Mouse (Mus musculus): Measurements from ENCODE around the gene Arhgdig. TPM values are rescaled to one million over a fixed set of nuclear protein-coding genes. Genes with fewer than 3 reads are reported as not detected.

Arhgdig gene
- total RNA-seq (2021) = 10 to 100 TPM; 64.8 to 65.1 TPM
- long read RNA-seq, transcript Arhgdig-201 (6 exons, 1,032 nt) = major isoform, 73 of 81 reads
- long read RNA-seq, partial matches to known transcripts = 2 of 81 reads
- long read RNA-seq, other reads (novel, unspliced or antisense) = 3 of 81 reads

- DNase-seq (ENCODE audit: low spot score in 2 of 2) = no peak
Observed at GRCm38 (mm10) chr17:26207686-26208085, at the start of gene Arhgdig. TSS of gene Arhgdig (minus strand) at chr17:26207786.

- no peak for DNase-seq (ENCODE audit: low spot score in 2 of 2)
Observed at GRCm38 (mm10) chr17:26255313-26255712, 47.7 kb upstream of the Arhgdig start.

DNA sequence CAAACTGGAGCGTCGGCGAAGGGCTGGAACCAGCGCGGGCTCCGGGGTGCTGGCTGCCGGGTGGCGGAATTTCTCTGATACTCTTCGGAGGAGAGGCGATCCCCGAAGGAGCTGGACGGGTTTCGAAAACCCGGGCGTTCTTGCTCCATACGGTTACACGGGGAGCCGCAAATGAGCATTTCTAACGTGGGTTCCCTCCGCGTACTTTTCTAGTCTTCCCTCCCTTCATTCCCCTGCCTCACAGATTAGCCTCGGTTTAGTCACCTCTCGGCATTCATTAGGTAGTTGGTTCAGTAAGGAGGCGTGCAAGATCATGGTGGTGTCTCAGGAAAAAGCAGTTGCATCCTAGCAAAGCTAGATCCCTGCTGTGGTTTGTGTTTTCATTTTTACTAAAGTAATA lies 45.8 kb upstream of the Arhgdig start:
- no peak for DNase-seq (ENCODE audit: low spot score in 2 of 2)

DNA sequence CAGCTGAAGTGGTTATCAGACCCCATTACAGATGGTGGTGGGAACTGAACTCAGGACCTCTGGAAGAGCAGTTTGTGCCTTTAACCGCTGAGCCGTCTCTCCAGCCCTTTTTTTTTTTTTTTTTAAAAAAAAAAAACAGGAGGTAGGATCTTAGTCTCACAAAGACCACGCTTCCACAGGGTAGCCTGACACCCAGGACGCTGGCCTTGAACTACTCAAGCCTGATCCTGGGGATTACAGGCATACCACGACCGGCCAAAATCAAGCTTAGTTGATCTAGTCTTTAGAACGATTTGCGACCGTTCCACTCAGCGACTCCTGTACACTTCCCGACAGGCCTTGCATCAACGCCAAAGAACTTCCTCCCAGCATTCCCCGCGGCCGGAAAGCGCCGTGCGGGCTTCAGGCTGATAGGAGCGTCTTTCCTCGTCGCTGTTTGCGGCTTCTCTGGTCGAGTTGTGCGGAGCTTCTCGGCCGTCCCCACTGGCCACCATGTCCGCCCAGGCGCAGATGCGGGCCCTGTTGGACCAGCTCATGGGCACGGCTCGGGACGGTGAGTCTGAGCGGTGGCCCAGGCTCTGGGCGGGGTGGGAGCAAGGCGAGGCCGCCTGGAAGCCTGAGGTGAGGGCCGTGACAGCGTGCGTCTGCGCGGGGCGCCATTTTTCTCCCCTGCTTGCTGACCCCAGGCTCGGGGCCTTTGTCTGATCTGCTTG lies 45.1 kb upstream of the Arhgdig start, which contains the start of gene Luc7l:
Gene Luc7l, plus strand, starts transcription at position 358 of the 713 bp plus-strand sequence.
- DNase-seq (ENCODE audit: low spot score in 2 of 2) = peak; percentile 97 to 98

- no peak for DNase-seq (ENCODE audit: low spot score in 2 of 2)
Observed at GRCm38 (mm10) chr17:26251886-26252538, 44.4 kb upstream of the Arhgdig start.

GRCm38 (mm10) chr17:26244101-26244841 lies 36.7 kb upstream of the Arhgdig start, which contains the start of gene Fam234a:
TSS of gene Fam234a (minus strand) at chr17:26244242.
- peak; percentile 86 to 95 for DNase-seq (ENCODE audit: low spot score in 2 of 2)

DNA sequence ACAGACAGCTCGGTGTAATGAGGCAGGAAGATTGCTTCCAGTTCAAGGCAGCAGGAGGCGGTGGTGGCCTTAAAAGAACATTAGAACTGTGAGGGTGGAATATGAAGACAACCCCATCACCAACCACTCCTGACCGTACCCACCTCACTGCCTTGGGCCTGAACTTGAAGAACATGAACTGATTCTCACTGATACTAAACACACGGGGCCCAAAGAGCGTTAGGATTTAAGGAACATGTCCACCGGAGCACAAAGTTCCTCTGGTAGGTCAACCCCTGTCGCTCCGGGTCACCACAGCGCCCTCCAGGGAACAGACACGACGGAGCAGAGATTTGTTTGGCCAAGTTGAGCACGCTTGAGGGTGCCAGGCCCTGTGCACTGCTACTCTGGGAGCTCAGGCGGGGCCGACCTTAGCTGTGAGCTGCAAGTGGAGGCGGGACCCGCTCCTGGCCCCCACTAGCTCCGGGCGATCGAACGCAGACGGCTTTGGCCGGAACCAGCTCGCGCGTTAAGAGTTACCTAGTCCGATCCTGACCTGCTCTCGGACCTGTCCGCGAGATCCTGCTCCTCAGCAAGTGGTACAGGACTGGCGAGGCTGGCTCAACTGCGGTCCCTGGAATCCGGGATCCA lies 36.0 kb upstream of the Arhgdig start:
- peak in 1 of 2 experiments; percentile 73 for DNase-seq (ENCODE audit: low spot score in 2 of 2)

- no peak for DNase-seq (ENCODE audit: low spot score in 2 of 2)
Observed at GRCm38 (mm10) chr17:26240990-26241389, 33.4 kb upstream of the Arhgdig start.

- DNase-seq (ENCODE audit: low spot score in 2 of 2) = no peak
Observed at GRCm38 (mm10) chr17:26240120-26240790, 32.7 kb upstream of the Arhgdig start.

- DNase-seq (ENCODE audit: low spot score in 2 of 2) = peak in 1 of 2 experiments; percentile 25
Observed at GRCm38 (mm10) chr17:26239551-26239950, 32.0 kb upstream of the Arhgdig start.

DNA sequence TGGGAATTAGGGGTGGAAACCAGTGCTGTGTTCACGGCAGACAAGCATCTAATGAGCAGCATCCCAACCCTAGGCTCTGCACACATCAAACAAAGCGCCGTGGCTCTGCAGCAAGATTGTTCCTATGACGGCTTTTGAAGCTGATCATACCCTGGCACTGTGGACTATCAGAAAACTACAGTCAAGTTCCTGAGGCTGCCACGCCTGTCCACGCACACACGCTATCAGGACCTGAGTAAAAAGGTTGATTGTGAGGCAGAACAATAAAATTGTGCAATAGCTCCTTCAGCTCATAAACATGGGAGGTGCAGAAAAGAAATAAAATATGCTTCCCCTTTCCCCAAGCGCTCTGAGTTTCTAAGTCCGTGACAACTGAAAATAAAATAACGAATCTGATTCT lies 30.1 kb upstream of the Arhgdig start:
- DNase-seq (ENCODE audit: low spot score in 2 of 2) = no peak

- no peak for DNase-seq (ENCODE audit: low spot score in 2 of 2)
Observed at GRCm38 (mm10) chr17:26235077-26235815, 27.7 kb upstream of the Arhgdig start.

- DNase-seq (ENCODE audit: low spot score in 2 of 2) = no peak
Observed at GRCm38 (mm10) chr17:26234386-26234785, 26.8 kb upstream of the Arhgdig start.

- DNase-seq (ENCODE audit: low spot score in 2 of 2) = no peak
Observed at GRCm38 (mm10) chr17:26232863-26233262, 25.3 kb upstream of the Arhgdig start.

GRCm38 (mm10) chr17:26231156-26231555 lies 23.6 kb upstream of the Arhgdig start:
- no peak for DNase-seq (ENCODE audit: low spot score in 2 of 2)

DNA sequence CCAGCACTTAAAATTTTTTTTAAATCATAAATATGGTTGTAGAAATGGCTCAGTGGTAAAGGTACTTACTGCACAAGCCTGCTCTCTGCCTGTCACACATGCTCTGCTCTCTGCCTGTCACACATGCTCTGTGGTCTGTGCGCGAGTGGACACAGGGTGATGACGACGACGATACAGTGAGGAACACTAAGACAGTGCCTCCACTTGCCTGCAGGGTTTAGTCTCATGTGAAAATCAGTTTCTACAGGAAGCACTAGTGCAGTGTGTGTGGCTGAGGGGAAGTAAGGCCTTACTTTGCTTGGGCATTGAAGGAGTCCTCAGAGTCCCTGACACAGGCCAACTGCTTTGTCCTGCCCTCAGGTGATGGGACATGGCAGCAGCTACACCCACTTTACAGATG lies 22.2 kb upstream of the Arhgdig start:
- DNase-seq (ENCODE audit: low spot score in 2 of 2) = no peak

- no peak for DNase-seq (ENCODE audit: low spot score in 2 of 2)
Observed at GRCm38 (mm10) chr17:26225150-26225549, 17.6 kb upstream of the Arhgdig start.

DNA sequence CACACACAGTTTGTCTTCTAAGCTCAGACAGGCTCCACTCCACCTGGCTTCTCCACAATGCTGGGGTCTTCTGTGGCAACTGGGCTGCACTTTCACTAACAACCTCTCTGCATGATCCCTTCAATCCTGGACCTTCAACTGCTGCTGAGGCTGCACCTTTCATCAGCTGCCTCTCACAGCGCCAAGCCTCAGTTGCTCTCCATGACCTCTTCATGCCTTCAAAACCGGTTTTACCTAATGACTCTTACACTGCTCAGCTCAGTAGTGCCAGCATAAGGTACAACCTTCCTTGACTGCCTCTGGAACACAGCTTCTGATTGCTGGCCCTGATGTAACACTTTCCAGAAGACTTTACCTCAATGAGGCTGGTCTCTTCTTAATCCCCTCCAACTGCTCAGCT lies 13.9 kb upstream of the Arhgdig start:
- DNase-seq (ENCODE audit: low spot score in 2 of 2) = no peak

- DNase-seq (ENCODE audit: low spot score in 2 of 2) = no peak
Observed at GRCm38 (mm10) chr17:26212681-26213080, 5.1 kb upstream of the Arhgdig start.

DNA sequence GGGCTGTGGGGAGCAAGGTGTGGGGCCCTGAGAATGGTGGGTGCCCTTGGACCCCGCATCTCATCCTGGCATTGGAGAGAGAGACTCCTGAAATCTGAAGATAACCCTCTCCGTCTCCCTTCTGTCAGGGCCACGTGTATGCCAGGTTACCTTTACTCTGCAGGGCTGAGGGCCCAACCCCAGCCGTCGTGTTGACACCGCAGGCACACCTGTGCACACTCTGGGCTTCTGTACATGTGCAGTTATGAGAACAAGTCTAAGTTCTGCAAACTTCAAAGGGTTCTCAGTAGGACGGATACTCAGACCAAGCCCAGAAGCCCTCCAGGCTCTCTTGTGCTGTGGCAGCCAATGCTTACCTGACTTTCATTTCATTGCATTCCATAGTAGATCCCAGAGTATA lies 4.7 kb upstream of the Arhgdig start:
- no peak for DNase-seq (ENCODE audit: low spot score in 2 of 2)

Measured in layer of hippocampus, adult 18-20 months (tissue).